Mouse (Mus musculus): ENCODE data around the gene H1fx.
"Not testable (repeated sequence)": the region's sequence is repeated elsewhere in the genome, so short reads cannot be mapped to it uniquely, and the experiment has no call there.

Gene H1fx

DNA sequence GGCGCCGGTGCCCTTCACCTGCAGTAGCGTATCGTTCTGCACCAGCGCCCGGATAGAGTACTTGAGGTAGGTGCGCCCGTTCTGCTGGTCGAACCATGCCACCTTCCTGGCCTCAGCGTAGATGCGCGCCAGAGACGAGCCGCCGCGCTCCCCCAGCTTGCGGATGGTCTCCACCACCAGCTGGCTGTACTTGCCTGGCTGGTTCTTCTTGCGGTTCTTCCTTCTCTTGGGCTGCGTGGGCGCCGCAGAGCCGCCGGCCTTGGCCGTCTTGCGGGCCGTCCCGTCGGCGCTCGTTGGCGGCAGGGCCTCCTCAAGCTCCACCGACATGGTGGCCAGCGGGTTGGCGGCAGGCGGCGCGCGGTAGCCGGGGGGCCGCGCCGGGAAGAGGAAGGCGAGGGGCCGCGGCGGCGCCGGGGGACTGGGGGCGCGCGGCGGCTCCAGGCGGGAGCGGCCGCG is 379 bp downstream of the H1fx start:
- DNase-seq (ENCODE audit: low read depth, low spot score) = no peak

DNA sequence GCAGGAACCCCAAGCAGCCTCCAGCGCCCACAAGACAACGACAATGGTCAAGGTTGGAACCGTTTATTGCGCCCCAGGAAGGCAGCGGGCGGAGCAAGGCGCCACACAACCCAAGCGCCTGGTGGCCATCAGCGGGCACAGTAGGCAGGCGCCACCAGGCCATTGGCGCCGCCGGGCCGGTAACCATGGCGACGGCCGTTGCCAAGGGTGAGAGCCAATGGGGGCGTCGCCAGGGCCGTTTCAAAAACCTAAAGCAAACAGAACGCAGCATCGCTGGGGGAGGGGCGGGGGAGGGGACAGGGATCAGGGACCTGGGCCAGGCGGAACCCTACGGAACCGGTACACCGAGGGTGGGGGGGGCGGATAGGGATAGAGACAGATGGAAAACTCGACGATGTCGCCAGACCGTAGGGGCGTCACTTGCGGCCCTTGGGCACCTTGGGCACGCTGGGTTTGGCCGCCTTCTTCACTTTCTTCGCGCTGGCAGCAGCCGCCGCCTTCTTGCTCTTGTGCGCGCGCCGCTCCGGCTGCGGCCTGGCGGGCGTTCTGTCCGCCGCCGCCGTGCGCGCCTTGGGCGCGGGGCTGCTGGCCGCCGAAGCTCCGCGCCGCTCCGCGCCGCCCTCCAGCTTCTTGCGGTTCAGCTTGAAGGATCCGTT is 935 bp downstream of the H1fx start:
- no peak for DNase-seq (ENCODE audit: low read depth, low spot score)

GRCm38 (mm10) chr6:87979728-87980127 is 1.7 kb downstream of the H1fx start:
- DNase-seq (ENCODE audit: low read depth, low spot score) = no peak

GRCm38 (mm10) chr6:87970041-87970440 is 11.4 kb downstream of the H1fx start:
- no peak for DNase-seq (ENCODE audit: low read depth, low spot score)

GRCm38 (mm10) chr6:87962457-87962856 is 19.0 kb downstream of the H1fx start:
- not testable (repeated sequence) for DNase-seq (ENCODE audit: low read depth, low spot score)

DNA sequence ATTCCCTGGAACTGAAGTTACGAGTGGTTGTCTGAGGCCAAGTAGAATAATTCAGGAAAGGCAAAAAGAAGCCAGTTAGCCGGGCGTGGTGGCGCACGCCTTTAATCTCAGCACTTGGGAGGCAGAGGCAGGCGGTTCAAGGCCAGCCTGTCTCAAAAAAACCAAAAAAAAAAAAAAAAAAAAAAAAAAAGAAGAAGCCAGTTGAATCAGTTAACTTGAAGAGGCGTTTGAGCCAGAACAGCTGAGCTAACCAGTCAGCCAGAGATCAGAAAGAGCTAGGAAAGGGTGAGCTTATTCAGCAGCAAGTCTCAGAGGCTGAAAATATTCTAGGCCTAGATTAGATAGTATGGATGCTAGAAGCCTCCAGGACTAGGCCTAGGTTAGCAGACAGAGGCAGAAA is 39.3 kb downstream of the H1fx start:
- no peak for DNase-seq (ENCODE audit: low read depth, low spot score)

DNA sequence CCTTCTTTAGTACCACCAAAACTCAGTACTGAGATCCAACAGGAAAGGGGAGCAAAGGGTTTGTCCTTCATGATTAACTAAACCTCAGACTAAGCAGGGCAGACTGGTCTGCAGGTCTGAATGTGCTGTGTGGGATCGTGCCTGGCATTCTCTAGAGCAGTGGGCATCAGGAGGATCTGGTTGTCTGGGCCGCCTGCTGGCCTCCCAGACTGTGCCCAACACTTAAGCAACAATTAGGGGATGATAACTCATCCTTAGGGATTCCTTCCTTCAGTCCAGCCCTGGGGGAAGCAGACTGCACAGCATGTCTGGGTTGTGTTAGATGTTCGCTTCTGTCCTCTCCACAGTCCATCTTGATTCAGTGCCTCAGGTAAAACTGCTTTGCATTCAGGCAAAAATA is 42.5 kb downstream of the H1fx start:
- DNase-seq (ENCODE audit: low read depth, low spot score) = no peak

- DNase-seq (ENCODE audit: low read depth, low spot score) = no peak
Measured at GRCm38 (mm10) chr6:87937178-87937788, 44.2 kb downstream of the H1fx start.

GRCm38 (mm10) chr6:87935037-87935436 is 46.4 kb downstream of the H1fx start:
- no peak for DNase-seq (ENCODE audit: low read depth, low spot score)

Measured in c-Kit-negative CD71-positive TER-119-positive erythroid progenitor cells, embryonic 14.5 days (primary cell).